ENCODE assay signal across 17 mouse cellular contexts in genomic region chr4:98338636-98339630, GRCm38 (mm10). TPM values are rescaled to one million over a fixed set of nuclear protein-coding genes. Genes with fewer than 3 reads are reported as not detected.
DNase-seq lines count a peak whose midpoint lies in the region; ATAC-seq and TF ChIP-seq lines count a peak whose summit lies in the region.
"Had no signal": no experiment of that assay in that cellular context is flagged by ENCODE, and none has a peak within 500 bp of the region (broad histone marks: within the 10 kb centered on the region; RNA-seq: fewer than 3 reads in every experiment).

No protein-coding gene starts in this region.

- intact Hi-C loops in left cerebral cortex, postnatal 4 days (cut with DNase I), result no loop called here
- intact Hi-C loops in gastrocnemius, postnatal 36 days (cut with DNase I), result no loop called here

- H3K4me2 ChIP-seq in hindbrain, embryonic 11.5 days (replicated peaks; ENCODE audit: low read depth, low read length), result no peak overlapping the region
- no peak overlapping the region for H3K4me2 ChIP-seq in midbrain, embryonic 14.5 days (ENCODE audit: low read length)
- H3K4me2 ChIP-seq: embryonic facial prominence, embryonic 15.5 days; limb, embryonic 12.5 days had no signal

- H3K27ac ChIP-seq in hindbrain, embryonic 11.5 days (ENCODE audit: low read depth, low read length), result no peak overlapping the region
- no peak overlapping the region for H3K27ac ChIP-seq in midbrain, embryonic 14.5 days (replicated peaks; ENCODE audit: low read depth, low read length)
- H3K27ac ChIP-seq: embryonic facial prominence, embryonic 15.5 days; left cerebral cortex, adult 2 months; limb, embryonic 12.5 days; liver, embryonic 14.5 days had no signal

- H3K4me1 ChIP-seq in hindbrain, embryonic 11.5 days (replicated peaks; ENCODE audit: control insufficient read depth, insufficient read depth, low read length), result no peaks in the 10 kb centered on the region
- H3K4me1 ChIP-seq in midbrain, embryonic 14.5 days (ENCODE audit: control insufficient read depth, insufficient read depth, low read length), result no peaks in the 10 kb centered on the region; the same call in 1 of the 2 replicates

- H3K9me3 ChIP-seq in hindbrain, embryonic 11.5 days (ENCODE audit: control insufficient read depth, low read length), result no peaks in the 10 kb centered on the region
- no peaks in the 10 kb centered on the region for H3K9me3 ChIP-seq in midbrain, embryonic 14.5 days (ENCODE audit: control insufficient read depth, low read length)
- H3K9me3 ChIP-seq: embryonic facial prominence, embryonic 15.5 days; limb, embryonic 12.5 days had no signal

- no peak for TF ChIP-seq POLR2A in brain, embryonic 14.5 days (IDR thresholded peaks at IDR 0.05; ENCODE audit: borderline replicate concordance, extremely low read depth, insufficient read depth, insufficient read length, poor library complexity, severe bottlenecking)

- no peaks in the 10 kb centered on the region for H3K27me3 ChIP-seq in hindbrain, embryonic 11.5 days (ENCODE audit: control insufficient read depth, insufficient read depth, low read length)
- no peaks in the 10 kb centered on the region for H3K27me3 ChIP-seq in midbrain, embryonic 14.5 days (ENCODE audit: control insufficient read depth, insufficient read depth, low read length)
- H3K27me3 ChIP-seq: embryonic facial prominence, embryonic 15.5 days; limb, embryonic 12.5 days had no signal

- peak; percentile 88 for DNase-seq in left cerebral cortex, postnatal 4 days
- DNase-seq in left cerebral cortex, adult 18-20 months (ENCODE audit: low spot score in 2 of 2), result no peak
- peak; percentile 89 for DNase-seq in brain, embryonic 14.5 days (ENCODE audit: low read depth)
- DNase-seq in hindbrain, embryonic 11.5 days (ENCODE audit: low spot score), result peak; percentile 22
- DNase-seq in midbrain, embryonic 14.5 days, result peak; percentile 60
- DNase-seq in kidney, postnatal 25 days, result no peak
- no peak for DNase-seq in gastrocnemius, postnatal 36 days
- DNase-seq in thymus, postnatal 0 days (ENCODE audit: low spot score), result no peak
- DNase-seq: adrenal gland, postnatal 14 days; kidney, adult 8-10 months; right cerebral cortex, adult 18-20 months; thymus, postnatal 4 days had no signal

- H3K4me3 ChIP-seq in hindbrain, embryonic 11.5 days (ENCODE audit: low read depth, low read length), result no peak overlapping the region
- H3K4me3 ChIP-seq in midbrain, embryonic 14.5 days (replicated peaks; ENCODE audit: low read depth, low read length), result no peak overlapping the region
- H3K4me3 ChIP-seq: embryonic facial prominence, embryonic 15.5 days; left cerebral cortex, adult 2 months; limb, embryonic 12.5 days had no signal

- no peak for TF ChIP-seq CTCF in brain, embryonic 14.5 days (IDR thresholded peaks at IDR 0.05; ENCODE audit: borderline replicate concordance, extremely low read depth, insufficient read depth, insufficient read length)

- H3K36me3 ChIP-seq in hindbrain, embryonic 11.5 days (ENCODE audit: control insufficient read depth, insufficient read depth, low read length), result no peaks in the 10 kb centered on the region
- H3K36me3 ChIP-seq in midbrain, embryonic 14.5 days (ENCODE audit: control insufficient read depth, insufficient read depth, low read length), result no peaks in the 10 kb centered on the region
- H3K36me3 ChIP-seq: embryonic facial prominence, embryonic 15.5 days; limb, embryonic 12.5 days had no signal

- 63% methylated on average over 14 of the region's 14 CpGs for WGBS in hindbrain, embryonic 11.5 days
- 35% methylated on average over 14 of the region's 14 CpGs for WGBS in midbrain, embryonic 14.5 days

- ATAC-seq in hindbrain, embryonic 11.5 days (ENCODE audit: low FRiP score), result peak; percentile 72
- peak; percentile 80 for ATAC-seq in midbrain, embryonic 14.5 days (ENCODE audit: low FRiP score, low TSS enrichment)
- ATAC-seq: CD4-positive, CD25-positive, alpha-beta regulatory T cell, adult 4 months had no signal

- no peak overlapping the region for H3K9ac ChIP-seq in hindbrain, embryonic 11.5 days (ENCODE audit: low read depth, low read length)
- no peak overlapping the region for H3K9ac ChIP-seq in midbrain, embryonic 14.5 days (replicated peaks; ENCODE audit: low read length)
- H3K9ac ChIP-seq: embryonic facial prominence, embryonic 15.5 days; limb, embryonic 12.5 days; liver, embryonic 14.5 days had no signal

RNA-seq across cellular contexts. Expression of gene Tm2d1, which starts 44.2 kb away (rescaled TPM):
- total RNA-seq in left cerebral cortex, postnatal 4 days (2021), result 10 to 100 TPM; 35.8 to 36.3 TPM
- 10 to 100 TPM; 45.7 to 46.2 TPM for total RNA-seq in left cerebral cortex, adult 18-20 months (2021)
- polyA plus RNA-seq in brain, embryonic 14.5 days (2012; rRNA removed), result 50.0 and 52.2 TPM in 2 replicates
- polyA plus RNA-seq in hindbrain, embryonic 11.5 days (2014; fragmentation: Nextera tagmentation; extraction: Ambion mirVana), result 108 and 114 TPM in 2 replicates
- polyA plus RNA-seq in midbrain, embryonic 14.5 days (2014; fragmentation: Nextera tagmentation; extraction: Ambion mirVana), result 128 and 140 TPM in 2 replicates
- 10 to 100 TPM; 29.9 to 32.1 TPM for total RNA-seq in gastrocnemius, postnatal 36 days (2021)
- polyA plus RNA-seq in thymus, postnatal 0 days (2015; fragmentation: Nextera tagmentation; extraction: Ambion mirVana), result 94.0 and 97.7 TPM in 2 replicates

RNA-seq across cellular contexts. Expression of gene Patj, which starts 56.7 kb away (rescaled TPM):
- total RNA-seq in left cerebral cortex, postnatal 4 days (2021), result 1 to 10 TPM; 8.0 to 9.3 TPM
- total RNA-seq in left cerebral cortex, adult 18-20 months (2021), result 10 to 100 TPM; 11.8 to 14.7 TPM
- 7.1 and 9.0 TPM in 2 replicates for polyA plus RNA-seq in brain, embryonic 14.5 days (2012; rRNA removed)
- 8.6 and 9.7 TPM in 2 replicates for polyA plus RNA-seq in hindbrain, embryonic 11.5 days (2014; fragmentation: Nextera tagmentation; extraction: Ambion mirVana)
- polyA plus RNA-seq in midbrain, embryonic 14.5 days (2014; fragmentation: Nextera tagmentation; extraction: Ambion mirVana), result 8.0 and 9.0 TPM in 2 replicates
- total RNA-seq in gastrocnemius, postnatal 36 days (2021), result 1 to 10 TPM; 2.1 to 3.1 TPM
- 12.2 and 17.6 TPM in 2 replicates for polyA plus RNA-seq in thymus, postnatal 0 days (2015; fragmentation: Nextera tagmentation; extraction: Ambion mirVana)

Comparison
In these comparisons a context has a peak if more than half of its experiments do, and no peak if none do; other contexts are left out.
1. DNase-seq: peak in left cerebral cortex, postnatal 4 days (single experiment), brain, embryonic 14.5 days (single experiment), hindbrain, embryonic 11.5 days (single experiment) and midbrain, embryonic 14.5 days (single experiment); none in left cerebral cortex, adult 18-20 months (0 of 2), kidney, postnatal 25 days (0 of 2), gastrocnemius, postnatal 36 days (0 of 2) and thymus, postnatal 0 days (single experiment).